Mouse (Mus musculus): ENCODE measurements at regions not wholly inside any gene's neighbourhood (a gene's known extent, or its start where the extent isn't known, plus 50 kb on each side); places are given as distances from the start of the nearest gene placed in this dataset.

- no peak overlapping the region for H3K4me2 ChIP-seq (ENCODE audit: low read depth, low read length)
- H3K27me3 ChIP-seq (ENCODE audit: control insufficient read depth, insufficient read depth, low read depth, low read length): no peaks in the 10 kb centered on the region
- ATAC-seq (ENCODE audit: low read depth): no peak
- no peak overlapping the region for H3K27ac ChIP-seq (ENCODE audit: low read length)
- no peaks in the 10 kb centered on the region for H3K36me3 ChIP-seq (ENCODE audit: control insufficient read depth, insufficient read depth)
- no peak overlapping the region for H3K4me3 ChIP-seq (ENCODE audit: low read depth, low read length)
- H3K9ac ChIP-seq (ENCODE audit: low read depth, low read length): no peak overlapping the region
- no peaks in the 10 kb centered on the region for H3K9me3 ChIP-seq (replicated peaks; ENCODE audit: control insufficient read depth, low read length)
- H3K4me1 ChIP-seq (ENCODE audit: control insufficient read depth, low read depth, low read length): no peaks in the 10 kb centered on the region
- 74% methylated on average over 13 of the region's 13 CpGs for WGBS (ENCODE audit: insufficient replicate concordance)
Observed at GRCm38 (mm10) chr17:51956275-51956674, 123.2 kb upstream of the Satb1 start.

GRCm38 (mm10) chr17:51937707-51938106, 104.6 kb upstream of the Satb1 start:
- Histone ChIP-seq H3K4me1 (ENCODE audit: control insufficient read depth, low read depth, low read length) (no peaks in the 10 kb centered on the region), H3K4me3 (ENCODE audit: low read depth, low read length) (no peak overlapping the region)
- 56% methylated on average over 5 of the region's 5 CpGs for WGBS (ENCODE audit: insufficient replicate concordance)

GRCm38 (mm10) chr17:51936071-51936470, 103.0 kb upstream of the Satb1 start:
- no peak overlapping the region for H3K27ac ChIP-seq (ENCODE audit: low read length)
- ATAC-seq (ENCODE audit: low read depth): no peak
- no peak overlapping the region for H3K4me2 ChIP-seq (ENCODE audit: low read depth, low read length)
- no peak overlapping the region for H3K4me3 ChIP-seq (ENCODE audit: low read depth, low read length)
- 55% methylated on average over 5 of the region's 5 CpGs for WGBS (ENCODE audit: insufficient replicate concordance)
- no peaks in the 10 kb centered on the region for H3K36me3 ChIP-seq (ENCODE audit: control insufficient read depth, insufficient read depth)
- no peaks in the 10 kb centered on the region for H3K4me1 ChIP-seq (ENCODE audit: control insufficient read depth, low read depth, low read length)
- H3K9ac ChIP-seq (ENCODE audit: low read depth, low read length): no peak overlapping the region
- no peaks in the 10 kb centered on the region for H3K27me3 ChIP-seq (ENCODE audit: control insufficient read depth, insufficient read depth, low read depth, low read length)
- no peaks in the 10 kb centered on the region for H3K9me3 ChIP-seq (replicated peaks; ENCODE audit: control insufficient read depth, low read length)

More at GRCm38 (mm10) chr17:51937707-51938106, 104.6 kb upstream of the Satb1 start:
- Histone ChIP-seq H3K9ac (ENCODE audit: low read depth, low read length) (no peak overlapping the region), H3K4me2 (ENCODE audit: low read depth, low read length) (no peak overlapping the region), H3K27ac (ENCODE audit: low read length) (no peak overlapping the region), H3K9me3 (replicated peaks; ENCODE audit: control insufficient read depth, low read length) (no peaks in the 10 kb centered on the region), H3K27me3 (ENCODE audit: control insufficient read depth, insufficient read depth, low read depth, low read length) (no peaks in the 10 kb centered on the region), H3K36me3 (ENCODE audit: control insufficient read depth, insufficient read depth) (no peaks in the 10 kb centered on the region)
- ATAC-seq (ENCODE audit: low read depth): no peak

GRCm38 (mm10) chr17:51926392-51926791, 93.3 kb upstream of the Satb1 start:
- WGBS (ENCODE audit: insufficient replicate concordance): 19% methylated on average over 3 of the region's 3 CpGs
- Histone ChIP-seq H3K4me3 (ENCODE audit: low read depth, low read length) (no peak overlapping the region), H3K36me3 (ENCODE audit: control insufficient read depth, insufficient read depth) (no peaks in the 10 kb centered on the region), H3K4me2 (ENCODE audit: low read depth, low read length) (no peak overlapping the region), H3K9ac (ENCODE audit: low read depth, low read length) (no peak overlapping the region), H3K27me3 (ENCODE audit: control insufficient read depth, insufficient read depth, low read depth, low read length) (no peaks in the 10 kb centered on the region), H3K4me1 (ENCODE audit: control insufficient read depth, low read depth, low read length) (no peaks in the 10 kb centered on the region), H3K9me3 (replicated peaks; ENCODE audit: control insufficient read depth, low read length) (no peaks in the 10 kb centered on the region), H3K27ac (ENCODE audit: low read length) (no peak overlapping the region)
- no peak for ATAC-seq (ENCODE audit: low read depth)

- Histone ChIP-seq H3K27ac (ENCODE audit: low read length) (no peak overlapping the region), H3K36me3 (ENCODE audit: control insufficient read depth, insufficient read depth) (no peaks in the 10 kb centered on the region), H3K27me3 (ENCODE audit: control insufficient read depth, insufficient read depth, low read depth, low read length) (no peaks in the 10 kb centered on the region), H3K9me3 (replicated peaks; ENCODE audit: control insufficient read depth, low read length) (no peaks in the 10 kb centered on the region), H3K4me3 (ENCODE audit: low read depth, low read length) (no peak overlapping the region), H3K4me1 (ENCODE audit: control insufficient read depth, low read depth, low read length) (no peaks in the 10 kb centered on the region), H3K9ac (ENCODE audit: low read depth, low read length) (no peak overlapping the region), H3K4me2 (ENCODE audit: low read depth, low read length) (no peak overlapping the region)
- 54% methylated on average over 4 of the region's 4 CpGs for WGBS (ENCODE audit: insufficient replicate concordance)
- ATAC-seq (ENCODE audit: low read depth): no peak
Observed at GRCm38 (mm10) chr17:51907031-51907430, 73.9 kb upstream of the Satb1 start.

GRCm38 (mm10) chr17:51906418-51906817, 73.3 kb upstream of the Satb1 start:
- H3K9ac ChIP-seq (ENCODE audit: low read depth, low read length): no peak overlapping the region
- no peak overlapping the region for H3K4me2 ChIP-seq (ENCODE audit: low read depth, low read length)
- no peaks in the 10 kb centered on the region for H3K36me3 ChIP-seq (ENCODE audit: control insufficient read depth, insufficient read depth)
- no peak overlapping the region for H3K27ac ChIP-seq (ENCODE audit: low read length)
- no peaks in the 10 kb centered on the region for H3K27me3 ChIP-seq (ENCODE audit: control insufficient read depth, insufficient read depth, low read depth, low read length)
- WGBS (ENCODE audit: insufficient replicate concordance): 50% methylated on average over 4 of the region's 4 CpGs
- ATAC-seq (ENCODE audit: low read depth): no peak
- H3K9me3 ChIP-seq (replicated peaks; ENCODE audit: control insufficient read depth, low read length): no peaks in the 10 kb centered on the region
- H3K4me3 ChIP-seq (ENCODE audit: low read depth, low read length): no peak overlapping the region
- H3K4me1 ChIP-seq (ENCODE audit: control insufficient read depth, low read depth, low read length): no peaks in the 10 kb centered on the region

- no peaks in the 10 kb centered on the region for H3K9me3 ChIP-seq (replicated peaks; ENCODE audit: control insufficient read depth, low read length)
- 19% methylated on average over 3 of the region's 3 CpGs for WGBS (ENCODE audit: insufficient replicate concordance)
- no peak overlapping the region for H3K27ac ChIP-seq (ENCODE audit: low read length)
- no peaks in the 10 kb centered on the region for H3K4me1 ChIP-seq (ENCODE audit: control insufficient read depth, low read depth, low read length)
- H3K4me2 ChIP-seq (ENCODE audit: low read depth, low read length): no peak overlapping the region
- H3K36me3 ChIP-seq (ENCODE audit: control insufficient read depth, insufficient read depth): no peaks in the 10 kb centered on the region
- H3K4me3 ChIP-seq (ENCODE audit: low read depth, low read length): no peak overlapping the region
- no peak for ATAC-seq (ENCODE audit: low read depth)
- H3K9ac ChIP-seq (ENCODE audit: low read depth, low read length): no peak overlapping the region
- no peaks in the 10 kb centered on the region for H3K27me3 ChIP-seq (ENCODE audit: control insufficient read depth, insufficient read depth, low read depth, low read length)
Observed at GRCm38 (mm10) chr17:51903885-51904284, 70.8 kb upstream of the Satb1 start.

- Histone ChIP-seq H3K27ac (ENCODE audit: low read length) (no peak overlapping the region), H3K9ac (ENCODE audit: low read depth, low read length) (no peak overlapping the region), H3K4me2 (ENCODE audit: low read depth, low read length) (no peak overlapping the region), H3K4me3 (ENCODE audit: low read depth, low read length) (no peak overlapping the region), H3K36me3 (ENCODE audit: control insufficient read depth, insufficient read depth) (no peaks in the 10 kb centered on the region), H3K9me3 (replicated peaks; ENCODE audit: control insufficient read depth, low read length) (no peaks in the 10 kb centered on the region), H3K27me3 (ENCODE audit: control insufficient read depth, insufficient read depth, low read depth, low read length) (no peaks in the 10 kb centered on the region), H3K4me1 (ENCODE audit: control insufficient read depth, low read depth, low read length) (no peaks in the 10 kb centered on the region)
- ATAC-seq (ENCODE audit: low read depth): no peak
- WGBS (ENCODE audit: insufficient replicate concordance): 35% methylated on average over 2 of the region's 2 CpGs
Observed at GRCm38 (mm10) chr17:51899376-51899775, 66.3 kb upstream of the Satb1 start.

GRCm38 (mm10) chr17:51896160-51896559, 63.1 kb upstream of the Satb1 start:
- WGBS (ENCODE audit: insufficient replicate concordance): 53% methylated on average over 3 of the region's 3 CpGs
- no peaks in the 10 kb centered on the region for H3K27me3 ChIP-seq (ENCODE audit: control insufficient read depth, insufficient read depth, low read depth, low read length)
- H3K4me1 ChIP-seq (ENCODE audit: control insufficient read depth, low read depth, low read length): no peaks in the 10 kb centered on the region
- H3K9ac ChIP-seq (ENCODE audit: low read depth, low read length): no peak overlapping the region
- H3K9me3 ChIP-seq (replicated peaks; ENCODE audit: control insufficient read depth, low read length): no peaks in the 10 kb centered on the region
- ATAC-seq (ENCODE audit: low read depth): no peak
- no peaks in the 10 kb centered on the region for H3K36me3 ChIP-seq (ENCODE audit: control insufficient read depth, insufficient read depth)
- H3K27ac ChIP-seq (ENCODE audit: low read length): no peak overlapping the region
- H3K4me3 ChIP-seq (ENCODE audit: low read depth, low read length): no peak overlapping the region
- no peak overlapping the region for H3K4me2 ChIP-seq (ENCODE audit: low read depth, low read length)

- Histone ChIP-seq H3K9ac (ENCODE audit: low read depth, low read length) (no peak overlapping the region), H3K4me2 (ENCODE audit: low read depth, low read length) (no peak overlapping the region), H3K4me1 (ENCODE audit: control insufficient read depth, low read depth, low read length) (no peaks in the 10 kb centered on the region), H3K27ac (ENCODE audit: low read length) (no peak overlapping the region), H3K9me3 (replicated peaks; ENCODE audit: control insufficient read depth, low read length) (no peaks in the 10 kb centered on the region), H3K36me3 (ENCODE audit: control insufficient read depth, insufficient read depth) (no peaks in the 10 kb centered on the region), H3K27me3 (ENCODE audit: control insufficient read depth, insufficient read depth, low read depth, low read length) (no peaks in the 10 kb centered on the region), H3K4me3 (ENCODE audit: low read depth, low read length) (no peak overlapping the region)
- 70% methylated on average over 8 of the region's 8 CpGs for WGBS (ENCODE audit: insufficient replicate concordance)
- ATAC-seq (ENCODE audit: low read depth): no peak
Observed at GRCm38 (mm10) chr17:51894278-51894677, 61.2 kb upstream of the Satb1 start.
